Mouse (Mus musculus) kidney, adult 8-10 months (tissue): Measurements from ENCODE around the gene Adamts14.

Source experiments
- DNase-seq, 2 experiments: peaks; one replicate each; pipeline ENCODE4 v3.0.0; 2022

The Adamts14 gene

DNA sequence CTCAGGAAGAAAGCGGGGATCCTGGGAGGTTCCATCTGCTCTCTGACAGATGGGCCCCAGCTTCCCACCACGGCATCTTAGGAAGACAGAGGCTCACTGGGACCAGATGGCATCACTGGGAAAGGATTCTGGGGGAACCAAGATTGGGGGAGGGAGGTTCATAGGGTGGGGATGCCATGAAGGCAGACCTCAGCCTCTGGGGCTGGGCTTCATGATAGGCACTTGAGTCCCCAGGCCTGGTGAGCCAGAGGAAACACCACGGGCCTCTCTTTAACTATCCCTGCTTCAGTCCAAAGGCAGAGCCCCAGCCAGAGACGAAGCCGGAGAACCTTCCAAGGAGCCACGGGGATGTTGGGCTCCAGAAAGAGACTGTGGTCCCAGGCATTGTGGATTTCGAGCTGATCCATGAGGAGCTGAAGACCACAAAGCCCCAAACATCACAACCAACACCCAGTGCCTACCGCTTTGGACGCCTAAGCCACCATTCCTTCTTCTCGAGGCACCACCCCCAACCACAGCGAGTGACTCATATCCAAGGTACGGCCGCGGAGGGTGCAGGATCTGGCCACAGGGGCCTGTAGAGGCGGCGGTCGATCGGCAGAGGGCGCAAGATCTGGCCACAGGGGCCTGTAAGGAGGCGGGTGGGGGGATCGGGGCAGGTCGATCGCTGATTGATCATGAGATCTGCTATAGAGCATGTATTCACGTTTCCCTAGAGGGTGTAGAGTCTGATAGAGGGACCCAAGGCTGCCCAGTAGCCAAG lies 97.6 kb downstream of the Adamts14 start:
- DNase-seq: no peak

DNA sequence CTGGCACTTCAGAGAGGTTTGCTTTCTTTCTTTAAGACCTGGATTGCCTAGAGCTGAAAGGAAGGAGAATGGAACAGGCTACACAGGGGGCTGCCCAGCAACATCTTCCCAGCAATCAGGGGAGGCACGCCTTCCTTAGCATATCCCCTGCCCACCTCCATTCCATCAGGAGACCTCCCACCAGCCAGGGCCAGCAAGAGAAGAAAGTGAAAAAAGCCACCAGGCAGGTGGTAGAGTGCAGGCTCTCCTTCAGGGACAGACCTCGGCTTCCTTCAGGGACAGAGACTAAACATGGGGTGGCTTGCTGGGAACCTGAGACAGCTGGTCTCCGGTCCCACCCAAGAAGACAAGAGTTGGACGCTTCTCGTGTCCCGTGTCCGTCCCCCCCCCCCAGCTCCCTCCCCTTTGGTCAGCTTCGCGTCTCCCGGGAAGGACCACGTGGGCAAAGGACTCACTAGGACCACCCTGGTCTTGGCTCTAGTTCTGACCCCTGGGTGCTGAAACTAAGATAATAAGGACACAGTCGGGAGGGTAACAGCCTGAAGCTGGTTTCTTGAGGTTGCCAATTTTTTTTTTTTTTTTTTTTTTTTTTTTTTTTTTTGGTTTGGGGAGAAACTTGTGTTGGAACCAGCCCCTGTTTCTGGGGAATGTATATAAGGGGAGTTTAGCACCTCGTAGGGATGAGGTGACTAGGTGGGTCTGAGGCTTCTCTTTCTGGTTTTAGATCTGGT lies 98.4 kb downstream of the Adamts14 start:
- DNase-seq: no peak

DNA sequence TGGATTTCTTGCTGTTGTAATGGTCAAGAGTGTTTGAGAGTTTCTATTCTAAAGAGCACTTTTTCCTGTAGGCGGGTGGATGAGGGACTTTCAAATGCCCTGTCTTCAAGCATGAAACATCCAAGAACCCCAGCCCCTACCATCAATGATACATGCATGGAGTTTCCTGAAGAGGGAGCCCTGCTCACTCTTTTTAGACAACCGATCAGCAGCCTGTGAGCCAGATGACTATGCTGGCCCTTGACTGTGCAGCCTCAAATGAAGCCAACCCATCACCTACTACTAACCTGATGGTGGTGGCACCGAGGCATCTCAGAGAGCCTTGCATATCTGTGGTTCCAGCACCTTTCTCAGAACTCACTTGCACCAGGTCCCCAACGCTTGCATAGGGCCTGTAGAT lies 100.7 kb downstream of the Adamts14 start:
- no peak for DNase-seq

DNA sequence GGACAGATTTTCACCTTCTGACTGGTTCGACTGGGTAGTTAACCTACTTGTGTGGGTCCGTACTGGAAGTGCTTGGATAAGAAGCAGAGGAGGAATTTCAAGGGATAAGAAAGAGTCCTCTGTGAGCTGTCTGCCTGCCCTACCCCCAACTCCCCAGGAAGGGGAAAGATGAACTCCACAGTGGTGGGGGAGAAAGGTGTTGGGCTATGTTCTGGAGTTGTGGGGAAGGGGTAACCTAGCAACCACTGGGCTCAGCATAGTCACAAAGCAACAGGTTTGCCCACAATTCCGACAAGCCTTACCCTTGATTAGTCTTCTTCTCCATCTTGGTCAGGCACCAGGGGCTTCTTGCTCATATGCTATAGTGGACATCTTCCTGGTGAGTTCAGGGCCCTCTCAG lies 101.6 kb downstream of the Adamts14 start, which contains the start of gene Tbata:
Gene Tbata, plus strand, starts transcription at position 301 of the 400 bp plus-strand sequence.
- DNase-seq: no peak

DNA sequence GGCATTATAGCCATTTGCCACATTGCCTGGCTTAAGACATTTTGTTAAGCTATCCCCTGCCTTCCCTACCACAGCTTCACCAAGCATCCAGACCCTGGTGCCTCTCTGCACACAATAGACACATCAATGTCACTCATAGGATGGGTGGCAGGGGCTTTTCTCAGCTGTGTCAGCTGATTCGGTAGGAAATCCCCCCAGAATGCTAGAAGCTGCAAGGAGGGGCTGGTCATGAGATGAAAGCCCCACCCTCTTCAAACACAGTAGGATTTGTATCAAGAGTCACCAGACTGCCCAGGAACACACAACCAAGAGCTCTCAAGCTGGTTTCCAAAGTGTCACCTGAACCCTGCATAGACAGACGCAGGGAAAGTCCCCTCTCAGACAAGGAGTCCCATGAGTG lies 104.8 kb downstream of the Adamts14 start:
- DNase-seq: no peak

DNA sequence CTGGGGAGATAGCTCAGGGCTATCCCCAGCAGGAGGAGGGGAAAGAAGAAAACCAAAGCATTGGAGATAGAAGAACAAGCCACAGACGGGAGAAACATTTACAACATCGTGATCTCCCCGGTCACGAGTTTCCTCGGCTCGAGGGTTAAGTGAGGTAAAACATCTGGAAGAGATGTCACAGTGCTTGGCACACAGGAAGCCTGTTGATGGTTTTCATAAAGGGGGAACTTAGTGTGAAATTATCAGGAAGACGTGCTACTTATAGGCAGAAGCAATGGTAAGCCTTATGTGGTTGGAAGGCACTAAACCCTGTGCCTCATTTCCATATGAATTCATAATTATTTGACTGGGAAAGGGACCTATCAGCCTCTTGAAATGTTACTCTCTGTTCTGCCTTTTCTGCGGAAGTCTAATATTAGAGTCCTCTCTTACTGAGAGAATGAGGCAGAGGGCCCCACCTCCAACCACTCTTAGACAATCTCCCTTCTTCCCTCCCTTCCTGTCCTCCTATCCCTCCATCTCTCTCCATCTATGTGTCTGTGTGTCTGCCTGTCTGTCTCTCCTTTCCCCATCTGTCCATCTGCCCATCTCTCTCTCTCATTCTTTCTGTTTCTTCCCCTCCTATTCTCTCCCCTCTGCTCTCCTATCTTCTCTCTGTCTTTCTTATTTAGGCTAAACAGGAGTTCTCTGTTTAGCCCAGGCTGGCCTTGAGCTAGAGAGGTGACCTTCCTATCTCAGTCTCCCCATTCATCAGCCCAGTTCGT lies 105.7 kb downstream of the Adamts14 start:
- no peak for DNase-seq

DNA sequence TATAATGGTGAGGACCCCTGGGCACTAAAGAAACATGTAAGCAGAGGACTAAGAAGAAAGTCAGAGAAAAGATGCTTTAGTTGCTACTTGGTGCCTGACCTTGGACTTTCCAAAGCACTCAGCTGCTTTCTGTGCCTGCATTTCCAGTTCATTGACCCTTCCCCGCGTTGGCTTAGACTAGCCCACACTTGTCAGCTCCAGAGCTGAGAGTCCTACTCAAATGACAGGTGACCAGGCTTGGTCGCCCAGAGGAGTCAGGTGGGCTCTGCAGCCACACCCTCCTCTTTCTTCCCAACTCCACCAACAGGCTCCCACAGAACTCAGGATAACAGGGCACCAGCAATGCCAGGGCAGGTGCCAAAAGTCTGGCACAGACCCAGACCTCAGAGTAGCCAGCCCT lies 110.9 kb downstream of the Adamts14 start:
- DNase-seq: peak; percentile 15 to 34

DNA sequence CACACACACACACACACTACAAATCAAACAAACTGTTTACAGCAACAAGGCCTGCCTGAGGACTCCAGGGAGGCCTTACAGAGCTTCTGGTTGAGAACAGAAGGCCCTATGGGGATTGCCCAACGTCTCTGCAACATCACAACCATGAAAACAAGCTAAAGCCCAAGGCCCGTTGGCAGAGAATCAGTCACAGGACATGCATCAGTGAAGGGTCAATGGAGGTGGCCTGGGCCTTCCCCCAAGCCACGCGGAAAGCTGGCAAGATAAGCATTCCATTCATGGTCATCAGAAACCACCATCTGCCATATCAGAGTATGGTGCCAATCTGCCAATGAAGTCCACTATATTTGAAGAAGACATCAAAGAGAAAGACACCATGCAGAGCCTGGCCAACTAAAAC lies 112.6 kb downstream of the Adamts14 start:
- DNase-seq: no peak

DNA sequence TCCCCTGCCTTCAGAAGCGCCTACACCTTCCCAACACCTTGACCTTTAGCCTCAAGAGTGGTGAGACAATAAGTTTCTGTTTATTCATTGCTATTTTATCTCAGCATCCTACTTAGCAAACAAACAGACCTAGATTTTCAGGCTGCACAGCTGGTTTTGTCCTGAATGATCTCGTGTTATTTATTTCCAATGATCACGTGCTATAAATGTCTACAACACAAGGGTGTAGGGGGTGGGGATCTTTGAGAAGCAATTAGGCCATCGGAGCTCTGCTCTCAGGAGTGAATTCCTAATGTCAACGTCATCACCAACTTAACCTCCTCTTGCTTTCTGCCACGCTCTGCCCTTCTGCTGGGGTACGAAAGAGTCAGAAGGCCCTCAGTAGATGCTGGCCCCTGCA lies 113.1 kb downstream of the Adamts14 start:
- no peak for DNase-seq

DNA sequence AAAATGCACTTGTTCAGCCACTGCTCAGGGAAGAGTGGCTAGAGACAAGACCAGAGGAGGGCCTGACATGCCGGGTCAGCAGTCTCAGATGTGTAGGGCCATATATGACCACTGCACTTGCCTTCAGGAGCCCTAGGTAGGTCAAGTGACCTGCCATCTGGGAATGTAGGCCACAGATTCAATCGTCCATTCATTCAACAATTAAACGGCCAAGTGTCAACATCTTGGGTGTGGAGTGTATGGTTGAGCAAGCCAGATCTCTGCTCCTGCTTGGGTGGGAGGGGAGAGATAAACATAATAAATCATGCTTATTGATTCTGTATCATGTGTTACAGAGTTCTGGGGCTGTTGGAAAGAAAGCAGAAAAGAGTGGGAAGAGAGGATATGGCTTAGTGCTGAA lies 114.6 kb downstream of the Adamts14 start:
- no peak for DNase-seq

DNA sequence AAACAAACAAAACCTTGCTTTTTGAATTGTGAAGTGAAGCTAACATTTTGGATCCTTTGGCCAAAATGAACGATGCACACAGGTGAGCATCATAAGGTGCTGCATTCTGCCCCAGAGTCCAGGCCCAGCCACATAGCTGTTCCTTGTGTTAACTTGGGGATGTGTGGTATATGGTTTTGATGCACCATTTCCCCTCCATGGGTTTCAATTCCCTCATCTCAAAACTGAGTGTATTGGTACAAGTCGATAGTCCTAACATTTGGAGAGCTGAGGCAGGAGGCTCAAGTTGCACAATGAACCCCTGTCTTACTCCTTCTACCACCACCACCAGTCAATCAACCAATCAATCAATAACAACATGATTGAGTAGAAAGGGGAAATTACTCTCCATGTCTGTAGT lies 116.8 kb downstream of the Adamts14 start:
- DNase-seq: no peak

DNA sequence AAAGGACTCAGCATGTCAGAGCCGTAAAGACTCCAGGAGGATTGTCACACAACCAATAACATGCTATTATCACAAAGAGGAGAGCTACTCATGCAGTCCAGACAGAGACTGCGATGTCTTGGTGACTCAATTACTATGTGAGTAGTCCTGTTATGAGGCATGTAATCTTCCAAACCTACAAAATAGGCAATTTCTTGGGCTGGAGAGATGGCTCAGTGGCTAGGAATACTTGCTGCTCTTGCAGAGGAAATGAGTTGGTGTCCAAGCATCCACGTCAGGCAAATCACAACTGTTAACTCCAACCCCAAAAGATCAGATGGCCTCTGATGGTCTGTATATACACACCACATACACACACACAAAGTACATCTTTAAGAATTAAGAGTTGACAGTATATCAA lies 117.6 kb downstream of the Adamts14 start:
- no peak for DNase-seq

DNA sequence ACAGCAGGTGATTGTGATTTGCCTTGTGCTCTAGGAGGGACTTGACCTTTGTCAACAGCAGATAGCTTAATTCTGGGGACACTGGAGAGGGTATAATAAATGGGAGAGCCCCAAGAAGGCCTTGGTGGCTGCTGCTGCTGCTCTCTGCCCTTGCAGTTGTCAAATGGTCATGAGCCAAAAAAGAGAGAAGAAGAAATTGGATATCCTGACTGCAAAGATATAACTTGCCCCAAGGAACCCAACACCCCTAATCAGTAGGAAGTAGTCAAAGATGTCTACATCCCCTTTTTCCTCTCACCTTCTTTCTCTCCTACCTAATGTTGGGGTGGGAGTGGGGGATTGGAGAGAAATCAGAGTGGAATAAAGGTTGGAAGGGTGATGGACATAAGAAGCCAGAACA lies 121.1 kb downstream of the Adamts14 start:
- DNase-seq: no peak

DNA sequence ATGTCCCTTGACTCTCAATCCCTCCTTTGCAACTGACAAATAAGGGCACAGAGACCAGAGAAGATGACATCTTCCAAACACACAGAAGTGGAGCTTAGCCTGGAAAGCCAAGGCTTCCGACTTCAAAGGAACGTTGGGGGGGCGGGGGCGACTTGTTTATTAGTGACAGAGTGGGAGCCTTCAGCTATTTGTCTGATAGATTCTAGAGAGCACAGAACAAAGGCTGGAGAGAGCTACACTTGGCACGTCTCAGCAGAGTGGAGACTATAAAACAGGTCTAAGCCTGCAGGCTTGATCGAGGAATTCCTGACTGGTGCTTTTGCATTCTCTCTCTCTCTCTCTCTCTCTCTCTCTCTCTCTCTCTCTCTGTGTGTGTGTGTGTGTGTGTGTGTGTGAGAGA lies 122.6 kb downstream of the Adamts14 start:
- DNase-seq: no peak

DNA sequence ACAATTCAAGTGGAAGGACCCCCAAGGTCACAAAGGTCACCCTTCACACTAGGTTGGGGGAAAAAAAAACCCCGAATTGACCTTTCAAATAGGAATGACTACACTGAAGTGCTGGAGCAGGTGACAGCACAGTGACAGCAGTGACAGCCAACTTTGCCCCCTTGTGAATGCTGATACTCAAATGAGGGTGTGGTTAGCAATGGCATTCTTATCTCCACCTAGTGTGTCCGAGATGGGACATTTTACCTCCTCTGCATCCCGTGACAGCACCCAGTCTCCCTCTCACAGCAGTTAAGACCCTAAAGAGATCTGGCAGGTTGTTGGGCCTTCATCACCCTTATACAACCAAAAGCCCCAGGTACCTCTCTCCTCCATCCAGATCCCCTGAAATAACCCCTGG lies 123.8 kb downstream of the Adamts14 start:
- no peak for DNase-seq

DNA sequence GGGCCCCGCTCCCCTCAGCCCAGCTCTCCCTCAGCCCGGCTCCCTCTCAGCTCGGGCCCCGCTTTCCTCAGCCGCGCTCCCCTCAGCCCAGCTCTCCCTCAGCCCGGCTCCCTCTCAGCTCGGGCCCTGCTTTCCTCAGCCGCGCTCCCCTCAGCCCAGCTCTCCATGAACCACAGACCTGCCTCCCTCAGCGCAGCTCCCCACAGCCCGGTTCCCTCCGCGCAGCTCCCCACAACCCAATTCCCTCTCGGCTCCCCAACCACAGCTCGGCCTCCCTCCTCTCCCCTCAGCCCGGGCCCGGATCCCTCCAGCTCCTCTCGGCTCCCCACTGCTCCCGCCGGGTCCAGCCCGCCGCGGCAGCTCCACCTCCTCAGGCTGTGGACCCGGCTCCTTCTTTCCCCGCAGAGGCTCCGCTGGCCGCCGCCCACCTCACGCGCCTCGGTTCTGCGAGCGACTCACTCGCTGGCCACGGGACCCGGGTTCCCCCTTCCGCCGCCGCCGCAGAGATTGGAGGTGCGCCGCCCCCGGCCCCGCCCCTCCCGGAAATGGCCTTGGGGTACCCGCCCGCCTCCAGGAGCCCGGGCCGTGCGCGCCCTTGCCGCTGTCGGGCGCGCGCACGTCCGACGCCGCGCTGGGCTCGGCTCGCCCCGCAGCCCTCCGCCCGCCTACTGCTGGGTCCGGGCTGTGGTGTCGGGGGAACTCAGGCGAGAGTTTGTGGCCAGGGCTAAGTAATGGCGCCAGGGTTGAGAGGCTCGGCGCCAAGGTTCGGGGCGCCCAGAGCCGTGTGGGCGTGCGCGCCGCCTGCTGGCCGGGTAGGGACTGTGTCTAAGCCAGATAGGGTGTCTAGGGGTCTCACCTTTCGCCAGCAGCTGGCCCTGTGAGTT lies 125.8 kb downstream of the Adamts14 start, which contains the start of gene Sgpl1:
Gene Sgpl1, minus strand, starts transcription at position 547 of the 884 bp plus-strand sequence.
- peak; percentile 84 to 88 for DNase-seq
